Mouse (Mus musculus): ENCODE measurements around the gene Adamts15. TPM values are rescaled to one million over a fixed set of nuclear protein-coding genes. Genes with fewer than 3 reads are reported as not detected.

The Adamts15 gene
- polyA plus RNA-seq, 1 experiment, result 4.6 TPM

- no peak overlapping the region for H3K4me3 ChIP-seq (ENCODE audit: low read depth, low read length)
- H3K27ac ChIP-seq (ENCODE audit: insufficient read depth, low read length), result no peak overlapping the region
- H3K4me1 ChIP-seq (ENCODE audit: control insufficient read depth, insufficient read depth, low read length), result no peaks in the 10 kb centered on the region
- no peaks in the 10 kb centered on the region for H3K36me3 ChIP-seq (ENCODE audit: control insufficient read depth, insufficient read depth, low read length, poor library complexity, severe bottlenecking)
- no peaks in the 10 kb centered on the region for H3K9me3 ChIP-seq (replicated peaks; ENCODE audit: control insufficient read depth, insufficient read depth, low read length, poor library complexity, severe bottlenecking)
- TF ChIP-seq CTCF (IDR thresholded peaks at IDR 0.05; ENCODE audit: low read depth, low read length) (no peak), EP300 (IDR thresholded peaks at IDR 0.05; ENCODE audit: insufficient read depth, low read depth, low read length) (no peak), POLR2A (IDR thresholded peaks at IDR 0.05; ENCODE audit: insufficient read depth, low read length) (no peak)
- H3K27me3 ChIP-seq (ENCODE audit: control insufficient read depth, insufficient read depth, low read length, poor library complexity, severe bottlenecking), result no peaks in the 10 kb centered on the region
- no peak overlapping the region for H3K9ac ChIP-seq (ENCODE audit: low read depth, poor library complexity, severe bottlenecking)
These were observed 27.2 kb upstream of the Adamts15 start for GRCm38 (mm10) chr9:30949422-30949821.

DNA sequence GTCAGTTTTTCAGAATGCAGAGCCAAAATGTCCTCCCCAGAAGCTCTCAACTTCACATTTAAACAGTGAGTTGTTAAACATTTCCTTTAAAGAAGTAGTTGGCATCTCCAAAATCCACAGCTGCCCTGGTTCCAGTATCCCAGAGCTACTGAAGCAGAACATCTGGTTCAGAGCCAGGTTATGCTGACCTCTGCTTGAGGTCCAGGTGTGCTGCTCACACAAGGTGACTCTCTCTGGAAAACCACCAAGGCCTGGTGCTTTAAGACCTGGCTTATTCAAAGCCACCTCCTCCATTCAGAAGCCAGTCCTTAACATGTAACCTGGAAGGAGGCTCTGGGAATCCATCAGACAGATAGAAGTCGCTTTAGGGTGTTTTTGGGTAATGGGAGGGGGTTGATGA, 23.0 kb upstream of the Adamts15 start:
- no peak for TF ChIP-seq CTCF (IDR thresholded peaks at IDR 0.05; ENCODE audit: low read depth, low read length)
- no peak for TF ChIP-seq EP300 (IDR thresholded peaks at IDR 0.05; ENCODE audit: insufficient read depth, low read depth, low read length)
- no peak for TF ChIP-seq POLR2A (IDR thresholded peaks at IDR 0.05; ENCODE audit: insufficient read depth, low read length)
- no peaks in the 10 kb centered on the region for H3K9me3 ChIP-seq (replicated peaks; ENCODE audit: control insufficient read depth, insufficient read depth, low read length, poor library complexity, severe bottlenecking)
- no peak overlapping the region for H3K4me3 ChIP-seq (ENCODE audit: low read depth, low read length)
- no peak overlapping the region for H3K9ac ChIP-seq (ENCODE audit: low read depth, poor library complexity, severe bottlenecking)
- H3K27me3 ChIP-seq (ENCODE audit: control insufficient read depth, insufficient read depth, low read length, poor library complexity, severe bottlenecking), result peaks cover 10% of the 10 kb centered on the region
- H3K27ac ChIP-seq (ENCODE audit: insufficient read depth, low read length), result no peak overlapping the region
- H3K4me1 ChIP-seq (ENCODE audit: control insufficient read depth, insufficient read depth, low read length), result no peaks in the 10 kb centered on the region
- no peaks in the 10 kb centered on the region for H3K36me3 ChIP-seq (ENCODE audit: control insufficient read depth, insufficient read depth, low read length, poor library complexity, severe bottlenecking)

GRCm38 (mm10) chr9:30944234-30944633, 22.0 kb upstream of the Adamts15 start:
- no peaks in the 10 kb centered on the region for H3K9me3 ChIP-seq (replicated peaks; ENCODE audit: control insufficient read depth, insufficient read depth, low read length, poor library complexity, severe bottlenecking)
- H3K4me3 ChIP-seq (ENCODE audit: low read depth, low read length), result no peak overlapping the region
- H3K9ac ChIP-seq (ENCODE audit: low read depth, poor library complexity, severe bottlenecking), result no peak overlapping the region
- H3K36me3 ChIP-seq (ENCODE audit: control insufficient read depth, insufficient read depth, low read length, poor library complexity, severe bottlenecking), result no peaks in the 10 kb centered on the region
- H3K27me3 ChIP-seq (ENCODE audit: control insufficient read depth, insufficient read depth, low read length, poor library complexity, severe bottlenecking), result peaks cover 10% of the 10 kb centered on the region
- no peaks in the 10 kb centered on the region for H3K4me1 ChIP-seq (ENCODE audit: control insufficient read depth, insufficient read depth, low read length)
- H3K27ac ChIP-seq (ENCODE audit: insufficient read depth, low read length), result no peak overlapping the region
- TF ChIP-seq EP300 (IDR thresholded peaks at IDR 0.05; ENCODE audit: insufficient read depth, low read depth, low read length), result no peak
- no peak for TF ChIP-seq CTCF (IDR thresholded peaks at IDR 0.05; ENCODE audit: low read depth, low read length)
- TF ChIP-seq POLR2A (IDR thresholded peaks at IDR 0.05; ENCODE audit: insufficient read depth, low read length), result no peak

DNA sequence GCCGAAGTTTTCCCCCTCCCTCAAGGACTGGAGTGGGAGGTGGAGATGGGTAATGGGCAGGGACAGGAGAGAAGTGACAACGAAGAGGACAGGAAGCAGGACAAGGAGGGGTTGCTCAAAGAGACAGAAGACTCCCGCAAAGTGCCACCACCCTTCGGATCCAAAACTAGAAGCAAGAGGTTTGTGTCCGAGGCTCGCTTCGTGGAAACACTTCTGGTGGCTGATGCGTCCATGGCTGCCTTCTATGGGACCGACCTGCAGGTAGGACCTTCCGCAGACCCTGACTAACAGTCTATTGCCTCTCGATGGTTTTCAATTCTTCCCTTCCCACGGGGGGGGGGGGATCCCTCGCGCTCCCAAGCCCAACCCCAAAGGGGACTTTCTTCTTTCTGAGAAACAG, 21.1 kb upstream of the Adamts15 start:
- Histone ChIP-seq H3K9me3 (replicated peaks; ENCODE audit: control insufficient read depth, insufficient read depth, low read length, poor library complexity, severe bottlenecking) (no peaks in the 10 kb centered on the region), H3K27me3 (ENCODE audit: control insufficient read depth, insufficient read depth, low read length, poor library complexity, severe bottlenecking) (peaks cover 10% of the 10 kb centered on the region), H3K4me1 (ENCODE audit: control insufficient read depth, insufficient read depth, low read length) (no peaks in the 10 kb centered on the region), H3K36me3 (ENCODE audit: control insufficient read depth, insufficient read depth, low read length, poor library complexity, severe bottlenecking) (no peaks in the 10 kb centered on the region), H3K9ac (ENCODE audit: low read depth, poor library complexity, severe bottlenecking) (peak overlapping the region; percentile 55), H3K27ac (ENCODE audit: insufficient read depth, low read length) (no peak overlapping the region), H3K4me3 (ENCODE audit: low read depth, low read length) (peak overlapping the region; percentile 31)
- TF ChIP-seq EP300 (IDR thresholded peaks at IDR 0.05; ENCODE audit: insufficient read depth, low read depth, low read length) (no peak), CTCF (IDR thresholded peaks at IDR 0.05; ENCODE audit: low read depth, low read length) (no peak), POLR2A (IDR thresholded peaks at IDR 0.05; ENCODE audit: insufficient read depth, low read length) (no peak)

DNA sequence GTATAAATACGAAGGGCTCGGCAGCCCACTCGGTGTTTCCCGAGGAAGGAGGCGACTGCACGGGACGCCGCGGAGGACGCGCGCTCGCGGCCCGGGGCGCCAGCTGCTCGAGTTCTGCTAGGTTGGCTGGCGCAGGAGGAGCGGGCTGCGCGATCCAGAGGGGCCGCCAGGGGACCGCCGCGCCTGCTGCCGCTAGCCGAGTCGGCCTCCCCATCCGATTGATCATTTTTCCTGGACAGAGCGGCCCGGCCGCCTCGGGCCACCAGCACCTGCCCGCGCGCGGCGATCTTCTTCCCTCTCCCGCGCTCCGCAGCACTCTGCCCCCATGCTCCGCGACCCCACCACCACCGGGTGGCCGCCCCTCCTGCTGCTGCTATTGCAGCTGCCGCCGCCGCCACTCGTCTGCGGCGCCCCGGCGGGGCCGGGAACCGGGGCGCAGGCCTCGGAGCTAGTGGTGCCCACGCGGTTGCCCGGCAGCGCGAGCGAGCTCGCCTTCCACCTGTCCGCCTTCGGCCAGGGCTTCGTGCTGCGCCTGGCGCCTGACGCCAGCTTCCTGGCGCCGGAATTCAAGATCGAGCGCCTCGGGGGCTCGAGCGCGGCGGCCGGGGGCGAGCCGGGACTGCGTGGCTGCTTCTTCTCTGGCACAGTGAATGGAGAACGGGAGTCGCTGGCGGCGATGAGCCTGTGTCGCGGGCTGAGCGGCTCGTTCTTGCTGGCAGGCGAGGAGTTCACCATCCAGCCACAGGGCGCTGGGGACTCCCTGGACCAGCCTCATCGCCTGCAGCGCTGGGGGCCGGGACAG, 20.5 kb upstream of the Adamts15 start, which contains the start of gene Adamts8:
Gene Adamts8, plus strand, starts transcription at position 51 of the 802 bp plus-strand sequence.
- Histone ChIP-seq H3K4me1 (ENCODE audit: control insufficient read depth, insufficient read depth, low read length) (no peaks in the 10 kb centered on the region), H3K9me3 (replicated peaks; ENCODE audit: control insufficient read depth, insufficient read depth, low read length, poor library complexity, severe bottlenecking) (no peaks in the 10 kb centered on the region), H3K4me3 (ENCODE audit: low read depth, low read length) (peak within 1 kb of the TSS; percentile 31), H3K27me3 (ENCODE audit: control insufficient read depth, insufficient read depth, low read length, poor library complexity, severe bottlenecking) (peaks cover 10% of the 10 kb centered on the region), H3K36me3 (ENCODE audit: control insufficient read depth, insufficient read depth, low read length, poor library complexity, severe bottlenecking) (no peaks in the 10 kb centered on the region), H3K27ac (ENCODE audit: insufficient read depth, low read length) (no peak within 1 kb of the TSS), H3K9ac (ENCODE audit: low read depth, poor library complexity, severe bottlenecking) (peak within 1 kb of the TSS; percentile 55)
- TF ChIP-seq CTCF (IDR thresholded peaks at IDR 0.05; ENCODE audit: low read depth, low read length), result no peak
- no peak for TF ChIP-seq POLR2A (IDR thresholded peaks at IDR 0.05; ENCODE audit: insufficient read depth, low read length)
- no peak for TF ChIP-seq EP300 (IDR thresholded peaks at IDR 0.05; ENCODE audit: insufficient read depth, low read depth, low read length)

DNA sequence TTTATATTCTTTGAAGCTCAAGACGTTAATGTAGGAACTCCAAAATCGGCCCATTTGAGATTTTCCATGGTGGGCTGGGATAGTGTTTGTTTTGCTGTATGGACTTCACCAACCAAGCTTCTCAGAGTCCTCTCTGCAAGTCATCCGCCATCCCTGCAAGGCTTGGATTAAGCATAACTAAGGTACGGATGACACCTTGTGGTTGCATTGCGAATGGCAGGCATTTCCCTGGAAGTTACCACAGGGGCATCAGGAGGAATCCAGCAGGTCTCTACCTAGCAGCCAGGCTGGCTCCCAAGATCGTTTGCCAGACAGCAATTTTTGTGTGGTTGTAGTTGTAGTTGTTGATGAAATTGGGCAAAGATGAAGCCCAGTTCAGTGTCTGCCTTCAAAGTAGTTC, 18.1 kb upstream of the Adamts15 start:
- Histone ChIP-seq H3K9me3 (replicated peaks; ENCODE audit: control insufficient read depth, insufficient read depth, low read length, poor library complexity, severe bottlenecking) (no peaks in the 10 kb centered on the region), H3K9ac (ENCODE audit: low read depth, poor library complexity, severe bottlenecking) (no peak overlapping the region), H3K27me3 (ENCODE audit: control insufficient read depth, insufficient read depth, low read length, poor library complexity, severe bottlenecking) (peaks cover 10% of the 10 kb centered on the region), H3K27ac (ENCODE audit: insufficient read depth, low read length) (no peak overlapping the region), H3K4me1 (ENCODE audit: control insufficient read depth, insufficient read depth, low read length) (no peaks in the 10 kb centered on the region), H3K36me3 (ENCODE audit: control insufficient read depth, insufficient read depth, low read length, poor library complexity, severe bottlenecking) (no peaks in the 10 kb centered on the region), H3K4me3 (ENCODE audit: low read depth, low read length) (no peak overlapping the region)
- TF ChIP-seq EP300 (IDR thresholded peaks at IDR 0.05; ENCODE audit: insufficient read depth, low read depth, low read length), result no peak
- no peak for TF ChIP-seq POLR2A (IDR thresholded peaks at IDR 0.05; ENCODE audit: insufficient read depth, low read length)
- TF ChIP-seq CTCF (IDR thresholded peaks at IDR 0.05; ENCODE audit: low read depth, low read length), result peak; percentile 78

Measured in ES-Bruce4 (cell line).